Mouse (Mus musculus): Measurements from ENCODE around the gene Hddc2.

GRCm38 (mm10) chr10:31329436-31329835 is 16.3 kb downstream of the Hddc2 start:
- no peak for TF ChIP-seq CTCF (IDR thresholded peaks at IDR 0.05; ENCODE audit: low read depth)
- TF ChIP-seq EP300 (IDR thresholded peaks at IDR 0.05; ENCODE audit: low read depth) = no peak

All from liver, embryonic 14.5 days (tissue).